Mouse (Mus musculus) embryonic facial prominence, embryonic 10.5 days (tissue): ENCODE data around the gene Lhx4. TPM values are rescaled to one million over a fixed set of nuclear protein-coding genes. Genes with fewer than 3 reads are reported as not detected.

Experiments used
- DNase-seq: peaks from one replicate; pipeline ENCODE4 v3.0.0-alpha.2; 2017; ENCODE audit warnings: low spot score
- H3K27ac ChIP-seq: fragments of 300-500 bp; sonication (generic); replicated peaks from 2 replicates; pipeline ENCODE4 v1.5.1; 2016; ENCODE audit warnings: mild to moderate bottlenecking
- H3K27me3 ChIP-seq: fragments of 300-500 bp; sonication (generic); replicated peaks from 2 replicates; pipeline ENCODE4 v1.6.1; 2016; ENCODE audit warnings: low read depth, mild to moderate bottlenecking; ENCODE audit not compliant: poor library complexity, severe bottlenecking
- H3K36me3 ChIP-seq: fragments of 300-500 bp; sonication (generic); replicated peaks from 2 replicates; pipeline ENCODE4 v1.6.1; 2016; ENCODE audit warnings: mild to moderate bottlenecking, moderate library complexity
- H3K4me1 ChIP-seq: fragments of 300-500 bp; sonication (generic); 2 replicates; pipeline ENCODE4 v1.6.1; 2016
- H3K4me3 ChIP-seq: fragments of 300-500 bp; sonication (generic); 2 replicates; pipeline ENCODE4 v1.5.1; 2016; ENCODE audit warnings: mild to moderate bottlenecking, moderate library complexity
- H3K9me3 ChIP-seq: fragments of 300-500 bp; sonication (generic); 2 replicates; pipeline ENCODE4 v1.6.1; 2016; ENCODE audit warnings: mild to moderate bottlenecking
- WGBS: fragments of 180-500 bp; shearing (Covaris S2); methylation state at CpG from one replicate; pipeline ENCODE4 v1.1.7; 2016; 5-methylcytosine and 5-hydroxymethylcytosine counted together
- polyA plus RNA-seq: library from polyadenylated mRNA; unstranded; fragments of >200 nt; fragmentation: Nextera tagmentation; extraction: Ambion mirVana; gene quantifications from 2 replicates; pipeline ENCODE4 v1.2.1, GENCODE M21; 2016

Lhx4 gene
- polyA plus RNA-seq, result 1.1 and 2.5 TPM in 2 replicates

GRCm38 (mm10) chr1:155751484-155752255, at the start of gene Lhx4:
TSS of gene Lhx4 (minus strand) at chr1:155751684.
- no peak within 1 kb of the TSS for H3K27ac ChIP-seq
- no peaks in the 10 kb centered on the region for H3K9me3 ChIP-seq
- H3K4me3 ChIP-seq, result 0 out of 2 replicates have a peak within 1 kb of the TSS, but pooled peaks have one; percentile 16
- peaks cover 14% of the 10 kb centered on the region for H3K4me1 ChIP-seq
- 63% methylated on average over 6 of the region's 6 CpGs for WGBS
- peaks cover 85% of the 10 kb centered on the region for H3K27me3 ChIP-seq
- H3K36me3 ChIP-seq, result no peaks in the 10 kb centered on the region
- no peak for DNase-seq

GRCm38 (mm10) chr1:155798000-155798399, 46.5 kb upstream of the Lhx4 start:
- no peak overlapping the region for H3K4me3 ChIP-seq
- H3K36me3 ChIP-seq, result peaks cover 53% of the 10 kb centered on the region
- no peak overlapping the region for H3K27ac ChIP-seq
- H3K9me3 ChIP-seq, result no peaks in the 10 kb centered on the region
- H3K4me1 ChIP-seq, result no peaks in the 10 kb centered on the region
- 94% methylated on average over 4 of the region's 4 CpGs for WGBS
- no peaks in the 10 kb centered on the region for H3K27me3 ChIP-seq
- no peak for DNase-seq

- WGBS, result 89% methylated on average over 4 of the region's 4 CpGs
- no peak overlapping the region for H3K4me3 ChIP-seq
These were observed 45.9 kb upstream of the Lhx4 start for GRCm38 (mm10) chr1:155797425-155797824.

GRCm38 (mm10) chr1:155796757-155797405, 45.4 kb upstream of the Lhx4 start:
- H3K36me3 ChIP-seq, result peaks cover 47% of the 10 kb centered on the region
- H3K27me3 ChIP-seq, result no peaks in the 10 kb centered on the region
- H3K27ac ChIP-seq, result no peak overlapping the region
- no peak overlapping the region for H3K4me3 ChIP-seq
- H3K9me3 ChIP-seq, result no peaks in the 10 kb centered on the region
- DNase-seq, result no peak
- WGBS, result 80% methylated on average over 11 of the region's 11 CpGs
- H3K4me1 ChIP-seq, result no peaks in the 10 kb centered on the region

More at GRCm38 (mm10) chr1:155797425-155797824, 45.9 kb upstream of the Lhx4 start:
- Histone ChIP-seq H3K36me3 (peaks cover 50% of the 10 kb centered on the region), H3K27me3 (no peaks in the 10 kb centered on the region), H3K27ac (no peak overlapping the region), H3K9me3 (no peaks in the 10 kb centered on the region), H3K4me1 (no peaks in the 10 kb centered on the region)
- DNase-seq, result no peak

GRCm38 (mm10) chr1:155795791-155796233, 44.3 kb upstream of the Lhx4 start:
- Histone ChIP-seq H3K4me3 (no peak overlapping the region), H3K9me3 (no peaks in the 10 kb centered on the region), H3K27me3 (no peaks in the 10 kb centered on the region), H3K36me3 (peaks cover 43% of the 10 kb centered on the region), H3K4me1 (peaks cover 2% of the 10 kb centered on the region; the same call in 1 of the 2 replicates), H3K27ac (no peak overlapping the region)
- WGBS, result 95% methylated on average over 5 of the region's 5 CpGs
- DNase-seq, result no peak

GRCm38 (mm10) chr1:155794855-155795254, 43.4 kb upstream of the Lhx4 start:
- Histone ChIP-seq H3K27ac (no peak overlapping the region), H3K27me3 (no peaks in the 10 kb centered on the region), H3K4me3 (no peak overlapping the region), H3K4me1 (peaks cover 11% of the 10 kb centered on the region), H3K9me3 (no peaks in the 10 kb centered on the region), H3K36me3 (peaks cover 46% of the 10 kb centered on the region)
- WGBS, result 90% methylated on average over 6 of the region's 6 CpGs
- DNase-seq, result no peak

GRCm38 (mm10) chr1:155791919-155792318, 40.4 kb upstream of the Lhx4 start:
- no peaks in the 10 kb centered on the region for H3K27me3 ChIP-seq
- peaks cover 57% of the 10 kb centered on the region for H3K36me3 ChIP-seq
- H3K4me3 ChIP-seq, result no peak overlapping the region
- no peak overlapping the region for H3K27ac ChIP-seq
- WGBS, result 68% methylated on average over 5 of the region's 5 CpGs
- H3K9me3 ChIP-seq, result 0 out of 2 replicates have a peak, but pooled peaks cover 2% of the 10 kb centered on the region
- H3K4me1 ChIP-seq, result peaks cover 11% of the 10 kb centered on the region
- DNase-seq, result no peak

GRCm38 (mm10) chr1:155790111-155790974, 38.9 kb upstream of the Lhx4 start:
- H3K4me3 ChIP-seq, result no peak overlapping the region
- DNase-seq, result no peak
- H3K27ac ChIP-seq, result 0 out of 2 replicates have a peak overlapping the region, but pooled peaks have one; percentile 40
- H3K4me1 ChIP-seq, result peaks cover 11% of the 10 kb centered on the region
- H3K36me3 ChIP-seq, result peaks cover 64% of the 10 kb centered on the region
- 0 out of 2 replicates have a peak, but pooled peaks cover 5% of the 10 kb centered on the region for H3K27me3 ChIP-seq
- WGBS, result 57% methylated on average over 16 of the region's 16 CpGs
- H3K9me3 ChIP-seq, result 0 out of 2 replicates have a peak, but pooled peaks cover 2% of the 10 kb centered on the region

GRCm38 (mm10) chr1:155785886-155786285, 34.4 kb upstream of the Lhx4 start:
- DNase-seq, result no peak
- Histone ChIP-seq H3K27me3 (peaks cover 40% of the 10 kb centered on the region; the same call in 1 of the 2 replicates), H3K27ac (no peak overlapping the region), H3K4me3 (no peak overlapping the region), H3K36me3 (peaks cover 61% of the 10 kb centered on the region), H3K4me1 (peaks cover 20% of the 10 kb centered on the region), H3K9me3 (0 out of 2 replicates have a peak, but pooled peaks cover 2% of the 10 kb centered on the region)
- WGBS, result 54% methylated on average over 7 of the region's 7 CpGs

GRCm38 (mm10) chr1:155784343-155785205, 33.1 kb upstream of the Lhx4 start:
- Histone ChIP-seq H3K9me3 (0 out of 2 replicates have a peak, but pooled peaks cover 2% of the 10 kb centered on the region), H3K36me3 (peaks cover 61% of the 10 kb centered on the region), H3K27me3 (peaks cover 43% of the 10 kb centered on the region; the same call in 1 of the 2 replicates), H3K27ac (no peak overlapping the region), H3K4me1 (peaks cover 10% of the 10 kb centered on the region), H3K4me3 (no peak overlapping the region)
- 42% methylated on average over 19 of the region's 19 CpGs for WGBS
- DNase-seq, result peak; percentile 74

- Histone ChIP-seq H3K27ac (no peak overlapping the region), H3K9me3 (no peaks in the 10 kb centered on the region), H3K27me3 (peaks cover 55% of the 10 kb centered on the region; the same call in 1 of the 2 replicates), H3K4me1 (peaks cover 17% of the 10 kb centered on the region), H3K4me3 (no peak overlapping the region), H3K36me3 (peaks cover 53% of the 10 kb centered on the region)
- DNase-seq, result no peak
- 78% methylated on average over 5 of the region's 5 CpGs for WGBS
These were observed 30.9 kb upstream of the Lhx4 start for GRCm38 (mm10) chr1:155782382-155782781.
